Mouse (Mus musculus) neutrophil, adult 65 days (primary cell): Measurements from ENCODE around the gene 5730522E02Rik. TPM values are rescaled to one million over a fixed set of nuclear protein-coding genes. Genes with fewer than 3 reads are reported as not detected.

Experiments used
- total RNA-seq: library from RNA; stranded (reverse); gene quantifications from 2 replicates; pipeline ENCODE4 v1.2.4, GENCODE M21; 2023

5730522E02Rik gene
- total RNA-seq: 0.92 TPM in 1 of 2 replicates, not detected in the other

GRCm38 (mm10) chr11:26210582-26211180 lies at the start of gene 5730522E02Rik:
TSS of gene 5730522E02Rik (minus strand) at chr11:26210763.

Other genes with a start within 250 kb of the 5730522E02Rik start
- 6.1 and 8.0 TPM in 2 replicates for gene Fancl, start 175.4 kb upstream of the 5730522E02Rik start, total RNA-seq